Mouse (Mus musculus): ENCODE measurements at regions not wholly inside any gene's neighbourhood (a gene's known extent, or its start where the extent isn't known, plus 50 kb on each side); places are given as distances from the start of the nearest gene placed in this dataset.
A peak's percentile ranks its signal among the peaks of the same experiment; 100 is the strongest.

GRCm38 (mm10) chr15:7697724-7698123 lies 112.9 kb upstream of the Gdnf start:
- DNase-seq = no peak

DNA sequence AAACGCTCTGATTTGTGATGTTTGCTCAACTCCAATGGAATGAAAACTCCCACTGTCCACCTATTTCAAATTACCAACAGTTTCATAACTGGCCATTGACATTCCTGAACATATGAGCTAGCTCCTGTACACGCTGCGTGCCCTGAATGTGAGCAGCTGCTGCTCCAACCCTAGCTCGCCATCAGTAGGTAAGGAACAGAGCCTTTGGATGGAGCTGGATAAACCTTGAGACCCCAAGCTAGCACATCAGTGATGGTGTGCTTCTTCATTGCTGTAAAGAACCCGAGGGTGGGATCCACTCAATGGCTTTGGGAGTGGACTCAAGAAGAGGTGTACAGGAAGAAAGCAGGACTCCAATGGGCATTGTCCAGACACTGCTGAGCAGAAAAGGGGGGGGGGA lies 101.8 kb upstream of the Gdnf start:
- no peak for DNase-seq

GRCm38 (mm10) chr15:7714641-7715040 lies 96.0 kb upstream of the Gdnf start:
- peak in 1 of 2 experiments; percentile 20 for DNase-seq

- DNase-seq = no peak
These were observed 94.5 kb upstream of the Gdnf start for GRCm38 (mm10) chr15:7716188-7716587.

GRCm38 (mm10) chr15:7723202-7723721 lies 87.4 kb upstream of the Gdnf start:
- no peak for DNase-seq

DNA sequence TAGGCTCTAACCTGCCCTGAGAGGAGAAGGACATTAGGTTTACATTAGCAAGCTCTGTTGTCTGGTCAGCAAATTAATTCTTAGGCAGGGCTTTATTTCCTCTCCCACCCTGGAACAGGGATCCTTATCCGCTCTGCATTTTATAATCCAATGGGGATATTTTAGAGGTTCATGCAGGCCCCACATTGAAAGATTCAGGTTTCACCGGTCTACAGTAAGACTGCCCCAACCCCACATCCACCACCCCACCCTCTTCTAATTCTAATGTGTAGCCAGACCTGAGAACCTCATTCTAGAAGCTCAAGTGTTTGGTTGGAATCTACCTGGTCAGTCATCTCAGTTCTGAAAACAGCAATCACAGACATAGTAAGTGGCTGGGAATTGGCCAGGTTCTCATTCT lies 86.9 kb upstream of the Gdnf start:
- DNase-seq = no peak

DNA sequence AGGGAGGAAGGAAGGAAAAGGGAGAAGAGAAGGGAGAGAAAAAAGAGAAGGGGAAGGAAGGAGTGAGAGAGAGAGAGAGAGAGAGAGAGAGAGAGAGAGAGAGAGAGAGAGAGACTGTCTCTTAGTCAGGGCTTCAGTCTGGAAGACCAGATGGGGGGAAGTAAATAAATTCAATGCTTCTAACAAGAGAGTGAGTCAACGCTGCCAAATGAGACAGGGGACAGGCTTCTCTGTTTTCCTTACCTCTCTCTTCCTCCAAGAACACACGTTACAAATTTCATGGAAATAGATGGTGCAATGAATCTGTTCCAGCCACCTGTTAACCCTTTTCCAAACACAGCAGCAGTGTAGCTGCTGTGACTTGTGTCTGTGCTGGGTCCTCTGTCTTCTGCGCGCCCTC lies 85.1 kb upstream of the Gdnf start:
- no peak for DNase-seq

DNA sequence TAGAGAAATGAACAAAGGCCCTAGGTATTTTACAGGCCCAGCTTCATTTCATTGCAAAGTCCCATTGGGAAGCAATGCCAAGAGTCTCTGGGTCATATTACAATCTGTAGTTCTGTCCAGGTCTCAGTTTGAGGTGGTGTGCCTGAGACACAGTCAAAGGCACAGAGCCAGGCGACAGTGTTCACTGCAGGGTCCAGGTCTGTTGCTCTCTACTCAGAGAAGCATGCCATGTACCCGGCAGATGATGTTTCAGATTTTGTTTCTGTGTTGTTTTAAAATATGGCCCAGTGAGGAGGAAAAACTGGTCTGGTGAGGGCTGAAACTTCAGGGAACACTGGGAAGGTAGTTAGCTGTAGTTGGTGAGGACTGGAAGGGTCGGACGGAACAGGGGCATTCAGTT lies 63.1 kb upstream of the Gdnf start:
- DNase-seq = no peak

DNA sequence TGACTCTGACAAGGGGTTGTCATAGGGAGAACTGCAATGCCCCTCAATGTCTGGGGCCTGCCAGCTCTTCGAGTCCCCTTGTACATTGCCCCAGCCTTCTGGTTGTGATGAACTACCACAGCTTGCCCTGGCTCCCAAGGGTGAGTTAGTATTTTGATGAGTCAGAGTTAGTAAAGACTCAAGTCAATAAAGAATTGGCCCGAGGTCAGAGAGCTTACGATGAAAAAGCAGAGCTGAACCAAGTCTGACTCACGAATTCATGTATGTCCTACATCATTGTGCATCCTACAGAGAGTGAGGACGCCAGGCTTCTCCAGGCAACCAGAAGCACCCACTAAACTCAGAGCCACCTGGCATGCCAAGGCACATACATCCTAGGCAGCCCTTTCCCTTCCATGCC lies 60.2 kb upstream of the Gdnf start:
- DNase-seq = no peak
